Mouse (Mus musculus) bone marrow, adult 2 months (tissue): Measurements from ENCODE around the gene Klk11. TPM values are rescaled to one million over a fixed set of nuclear protein-coding genes. Genes with fewer than 3 reads are reported as not detected.

Experiments
- H3K27ac ChIP-seq: fragments of 200-500 bp; 2 replicates; pipeline ENCODE4 v1.5.1; 2012; ENCODE audit warnings: low read depth, mild to moderate bottlenecking, control low read depth, inconsistent platforms, low read length; ENCODE audit not compliant: control insufficient read depth, poor library complexity, insufficient read depth
- H3K4me1 ChIP-seq: fragments of 200-500 bp; 2 replicates; pipeline ENCODE4 v1.6.1; 2011; ENCODE audit warnings: low read length; ENCODE audit not compliant: control insufficient read depth, insufficient read depth
- H3K4me3 ChIP-seq: fragments of 200-500 bp; replicated peaks from 2 replicates; pipeline ENCODE3; 2011; ENCODE audit warnings: mild to moderate bottlenecking, low read depth, low read length, control low read depth; ENCODE audit not compliant: control insufficient read depth
- CTCF ChIP-seq: fragments of 200-500 bp; IDR thresholded peaks from 2 replicates; pipeline ENCODE4 v1.5.1; 2011; ENCODE audit warnings: low read length, control low read depth; ENCODE audit not compliant: control insufficient read depth, insufficient read depth
- POLR2A ChIP-seq: fragments of 200-500 bp; IDR thresholded peaks from 2 replicates; pipeline ENCODE4 v1.6.1; 2011; ENCODE audit warnings: low read depth, mild to moderate bottlenecking, control low read depth, low read length, borderline replicate concordance; ENCODE audit not compliant: control insufficient read depth
- WGBS: fragments of 180-500 bp; shearing (Covaris S2); methylation state at CpG from one replicate; pipeline ENCODE4 v1.1.7; 2018; 5-methylcytosine and 5-hydroxymethylcytosine counted together
- polyA plus RNA-seq: library from polyadenylated mRNA; stranded (reverse); fragments of >200 nt; gene quantifications from 2 replicates; pipeline ENCODE4 v1.2.4, GENCODE M21; 2011; ENCODE audit warnings: low replicate concordance; ENCODE audit not compliant: missing spikeins, insufficient read depth, insufficient read length

The Klk11 gene
- not detected in 2 replicates for polyA plus RNA-seq

DNA sequence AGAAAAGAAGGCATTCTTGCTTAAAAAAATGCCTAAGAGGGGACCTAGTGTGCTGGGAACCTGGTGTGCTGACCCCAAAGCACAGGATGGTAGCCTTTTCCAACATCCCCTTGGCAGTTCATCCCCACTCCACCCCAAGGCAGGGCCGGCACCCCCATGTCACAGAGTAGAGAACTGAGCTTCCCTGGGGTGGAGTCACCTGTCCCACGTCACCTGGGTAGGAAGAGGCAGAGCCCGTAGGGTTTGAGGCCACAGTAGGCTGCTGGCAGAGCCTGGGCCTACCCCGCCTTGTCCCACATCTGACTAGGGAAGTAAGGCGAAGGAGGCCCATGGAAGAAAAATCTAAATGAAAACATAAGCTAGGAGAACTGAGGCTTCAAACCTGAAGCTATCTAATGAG, at the start of gene Klk11:
Gene Klk11, plus strand, starts transcription at position 241 of the 400 bp plus-strand sequence.
- Histone ChIP-seq H3K4me3 (no peak within 1 kb of the TSS), H3K27ac (no peak within 1 kb of the TSS), H3K4me1 (no peaks in the 10 kb centered on the region)
- TF ChIP-seq POLR2A (no peak), CTCF (no peak)
- 74% methylated on average over 5 of the region's 5 CpGs for WGBS

DNA sequence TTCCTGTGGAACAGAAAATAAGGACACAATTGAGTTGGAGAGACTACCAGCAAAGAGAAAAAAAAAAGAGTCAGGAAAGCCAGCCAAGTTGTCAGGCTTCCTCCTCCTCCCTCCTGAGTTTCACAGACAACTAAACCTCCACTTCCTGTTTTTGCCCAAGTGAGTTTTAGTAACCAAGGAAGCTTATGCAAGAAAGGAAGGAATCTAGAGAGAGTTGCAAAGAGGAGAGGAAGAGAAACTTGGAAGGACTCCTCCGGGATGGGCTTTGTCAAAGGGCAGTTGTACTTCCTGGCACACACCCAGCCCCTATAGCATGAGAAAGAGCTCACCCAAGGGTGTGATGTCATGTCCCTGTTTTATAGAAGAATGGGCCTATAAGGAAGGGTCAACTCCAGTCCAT, 26.6 kb upstream of the Klk11 start:
- Histone ChIP-seq H3K4me1 (peaks cover 4% of the 10 kb centered on the region; the same call in 1 of the 2 replicates), H3K27ac (no peak overlapping the region), H3K4me3 (no peak overlapping the region)
- 10% methylated on average over 1 of the region's 1 CpGs for WGBS
- TF ChIP-seq CTCF (no peak), POLR2A (no peak)

DNA sequence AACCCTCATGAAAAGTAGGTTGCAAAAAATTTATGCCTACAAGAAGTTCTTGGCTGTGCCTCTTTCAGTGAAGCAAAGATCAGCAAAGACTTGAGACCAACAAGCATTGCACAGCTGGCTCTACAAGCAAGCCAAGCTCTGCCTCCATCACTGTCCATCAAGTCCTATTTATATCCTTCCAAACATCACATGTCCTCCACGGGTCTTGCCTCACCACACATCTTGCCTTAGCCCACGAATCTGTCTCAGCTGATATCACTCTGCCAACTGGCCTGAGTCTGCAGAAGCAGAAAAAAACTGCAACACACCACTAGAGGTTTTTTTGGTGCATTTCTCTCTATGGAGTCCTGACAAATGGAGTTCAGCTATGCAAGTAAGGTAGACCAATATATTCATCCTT, 21.6 kb upstream of the Klk11 start:
- 30% methylated on average over 2 of the region's 2 CpGs for WGBS
- H3K27ac ChIP-seq, result no peak overlapping the region
- peaks cover 4% of the 10 kb centered on the region; the same call in 1 of the 2 replicates for H3K4me1 ChIP-seq
- no peak overlapping the region for H3K4me3 ChIP-seq
- TF ChIP-seq CTCF (no peak), POLR2A (no peak)

- H3K27ac ChIP-seq, result no peak overlapping the region
- 63% methylated on average over 8 of the region's 8 CpGs for WGBS
- no peaks in the 10 kb centered on the region for H3K4me1 ChIP-seq
- TF ChIP-seq POLR2A, result no peak
- no peak for TF ChIP-seq CTCF
- H3K4me3 ChIP-seq, result no peak overlapping the region
These were observed 7.9 kb upstream of the Klk11 start for GRCm38 (mm10) chr7:43766484-43766883.

- Histone ChIP-seq H3K4me3 (no peak within 1 kb of the TSS), H3K4me1 (no peaks in the 10 kb centered on the region), H3K27ac (no peak within 1 kb of the TSS)
- WGBS, result 67% methylated on average over 4 of the region's 4 CpGs
- no peak for TF ChIP-seq CTCF
- TF ChIP-seq POLR2A, result no peak
These were observed 5.8 kb upstream of the Klk11 start, which contains the start of gene Klk12 for GRCm38 (mm10) chr7:43768597-43768996. Klk12 (plus strand) TSS chr7:43768897.

DNA sequence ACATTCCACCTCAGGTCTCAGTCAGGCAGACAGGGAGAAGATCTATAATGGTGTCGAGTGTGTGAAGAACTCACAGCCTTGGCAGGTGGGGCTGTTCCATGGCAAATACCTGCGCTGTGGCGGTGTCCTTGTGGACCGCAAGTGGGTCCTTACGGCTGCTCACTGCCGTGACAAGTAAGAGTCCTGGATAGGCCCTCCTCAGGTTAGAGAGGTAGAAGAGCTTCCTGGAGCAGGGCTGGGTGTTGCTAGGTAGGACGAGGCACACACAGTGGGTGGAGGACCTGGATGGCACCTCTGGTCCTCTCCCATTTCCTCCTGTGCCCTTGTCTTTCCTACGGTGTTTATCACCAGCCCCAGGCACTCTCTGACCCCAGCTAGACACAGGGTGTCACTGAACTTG, 4.8 kb upstream of the Klk11 start:
- WGBS, result 84% methylated on average over 8 of the region's 8 CpGs
- Histone ChIP-seq H3K4me1 (no peaks in the 10 kb centered on the region), H3K27ac (no peak overlapping the region), H3K4me3 (no peak overlapping the region)
- TF ChIP-seq POLR2A, result no peak
- no peak for TF ChIP-seq CTCF

GRCm38 (mm10) chr7:43770701-43771100, 3.7 kb upstream of the Klk11 start:
- TF ChIP-seq POLR2A, result no peak
- TF ChIP-seq CTCF, result no peak
- 92% methylated on average over 10 of the region's 10 CpGs for WGBS

DNA sequence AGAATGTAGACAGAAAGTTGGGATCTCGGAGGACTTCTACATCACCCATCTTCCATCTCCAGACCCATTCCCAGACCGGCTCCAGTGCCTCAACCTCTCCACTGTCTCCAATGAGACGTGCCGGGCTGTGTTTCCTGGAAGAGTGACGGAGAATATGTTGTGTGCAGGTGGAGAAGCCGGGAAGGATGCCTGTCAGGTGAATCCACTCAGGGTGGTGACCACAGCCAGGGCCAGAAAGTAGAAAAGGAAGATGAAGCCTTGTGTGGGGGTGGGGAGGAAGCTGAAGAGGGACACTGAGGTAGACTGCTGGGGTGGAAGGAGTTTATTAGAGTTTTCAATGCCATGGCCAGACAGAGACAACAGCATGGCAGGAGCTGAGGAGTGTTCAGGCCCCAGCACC, 2.5 kb upstream of the Klk11 start:
- WGBS, result 90% methylated on average over 6 of the region's 6 CpGs
- Histone ChIP-seq H3K4me3 (no peak overlapping the region), H3K4me1 (no peaks in the 10 kb centered on the region), H3K27ac (no peak overlapping the region)
- TF ChIP-seq POLR2A (no peak), CTCF (no peak)

More at GRCm38 (mm10) chr7:43770701-43771100, 3.7 kb upstream of the Klk11 start:
- H3K4me3 ChIP-seq, result no peak overlapping the region
- no peaks in the 10 kb centered on the region for H3K4me1 ChIP-seq
- no peak overlapping the region for H3K27ac ChIP-seq

GRCm38 (mm10) chr7:43772901-43773300, 1.5 kb upstream of the Klk11 start:
- Histone ChIP-seq H3K4me1 (no peaks in the 10 kb centered on the region), H3K4me3 (no peak overlapping the region), H3K27ac (no peak overlapping the region)
- TF ChIP-seq POLR2A, result no peak
- WGBS, result 71% methylated on average over 3 of the region's 3 CpGs
